Mouse (Mus musculus) megakaryocyte, adult 5-6 weeks (primary cell): Measurements from ENCODE around the gene Chn2. TPM values are rescaled to one million over a fixed set of nuclear protein-coding genes. Genes with fewer than 3 reads are reported as not detected.

ENCODE experiments used
- ATAC-seq: 2 replicates; pipeline ENCODE4 v1.8.0; 2016; ENCODE audit warnings: mild to moderate bottlenecking, inconsistent platforms; ENCODE audit not compliant: poor library complexity, severe bottlenecking
- total RNA-seq, 2 experiments: library from RNA; stranded (forward) in 1 of 2; stranded (reverse) in 1 of 2; fragments of 153-499, 151-499 nt in 1 of 2; fragments of 221-1000, 200-1000 nt in 1 of 2; gene quantifications; 2 replicates each; pipeline versions ENCODE4 v1.2.3 to v1.2.4; 2015 to 2017

Chn2 gene
- total RNA-seq, 2 experiments from 2014 or later = 21.0 to 21.5 TPM

DNA sequence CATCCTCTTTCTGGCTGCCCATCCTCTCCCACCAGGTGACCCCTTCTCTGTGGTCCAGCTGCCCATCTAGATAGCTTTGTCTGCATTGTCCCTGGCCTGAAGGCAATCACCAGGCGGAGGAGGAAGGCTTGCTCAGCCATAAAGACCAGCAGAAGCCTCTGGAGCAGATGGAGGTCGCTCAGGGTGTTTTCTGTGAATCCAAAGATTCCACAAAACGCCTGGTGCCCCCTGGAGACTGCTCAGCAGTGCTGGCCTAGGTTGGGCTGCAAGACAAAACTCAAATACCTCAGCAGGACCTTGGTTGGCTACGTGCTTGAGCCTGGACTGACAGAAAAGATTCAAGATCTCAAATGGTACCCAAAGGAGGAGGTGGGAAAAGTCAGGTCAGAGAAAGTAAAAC lies 186.0 kb downstream of the Chn2 start:
- ATAC-seq = no peak

DNA sequence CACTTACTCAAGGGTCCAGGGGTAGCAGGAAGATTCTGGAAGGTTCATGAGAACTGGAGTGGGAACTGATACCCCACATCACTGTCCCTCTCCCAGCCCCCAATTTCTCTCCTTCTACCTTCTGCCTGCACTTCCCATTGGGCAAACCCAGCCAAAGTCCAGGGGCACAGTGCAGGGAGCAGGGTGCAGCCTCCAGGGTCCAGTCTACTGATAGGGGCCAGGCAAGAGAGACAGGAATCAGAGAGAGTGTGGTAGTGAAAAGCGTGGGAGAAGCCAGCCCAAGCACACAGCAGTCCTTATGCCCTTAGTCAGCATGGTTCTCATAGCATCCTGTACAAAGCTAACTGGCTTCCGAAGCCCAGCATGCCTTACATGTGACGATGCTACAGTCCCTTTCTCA lies 187.7 kb downstream of the Chn2 start:
- no peak for ATAC-seq

- no peak for ATAC-seq
Observed at GRCm38 (mm10) chr6:54228421-54228820, 189.1 kb downstream of the Chn2 start.

- peak; percentile 47; the same call in 1 of the 2 replicates for ATAC-seq
Observed at GRCm38 (mm10) chr6:54228874-54229273, 189.5 kb downstream of the Chn2 start.

DNA sequence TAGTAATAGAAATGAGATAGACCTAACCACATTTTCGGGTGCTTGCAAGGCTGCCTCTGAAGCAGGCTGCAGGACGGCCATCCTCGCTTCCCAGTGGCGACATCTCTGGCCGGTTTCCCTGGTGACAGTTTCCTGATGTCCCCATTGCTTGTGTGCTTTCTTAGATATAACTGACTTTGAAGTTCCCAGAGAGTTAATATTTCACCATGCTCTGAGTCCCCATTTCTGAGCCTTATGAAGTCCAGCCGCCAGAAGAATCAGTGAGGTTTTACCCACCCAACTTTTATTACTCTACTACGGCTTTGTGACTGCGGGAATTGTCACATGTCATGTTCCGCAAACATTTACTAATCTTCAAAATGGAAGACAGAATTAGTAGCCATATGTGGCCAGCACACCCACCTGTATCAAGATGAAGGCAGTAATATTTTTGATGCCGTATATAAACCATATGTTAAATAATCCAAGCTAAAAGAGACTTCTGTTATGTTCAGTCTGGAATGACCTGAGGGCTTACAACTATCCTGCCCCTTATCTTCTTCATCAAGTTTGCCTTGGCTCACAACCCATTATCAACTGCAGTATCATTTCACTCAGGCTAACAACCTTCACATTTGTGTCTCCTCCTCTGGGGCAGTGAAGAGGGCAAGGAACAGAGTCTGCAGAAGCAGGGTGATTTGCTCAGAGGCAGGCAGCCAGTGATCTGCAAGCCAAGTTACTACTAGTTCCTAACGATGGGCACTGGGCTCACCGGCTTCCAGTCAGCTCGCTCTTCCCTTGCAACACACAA lies 192.6 kb downstream of the Chn2 start:
- ATAC-seq = no peak

- no peak for ATAC-seq
Observed at GRCm38 (mm10) chr6:54236441-54236840, 197.1 kb downstream of the Chn2 start.

GRCm38 (mm10) chr6:54241761-54242160 lies 202.4 kb downstream of the Chn2 start:
- ATAC-seq = no peak

- ATAC-seq = no peak
Observed at GRCm38 (mm10) chr6:54242286-54242685, 202.9 kb downstream of the Chn2 start.

DNA sequence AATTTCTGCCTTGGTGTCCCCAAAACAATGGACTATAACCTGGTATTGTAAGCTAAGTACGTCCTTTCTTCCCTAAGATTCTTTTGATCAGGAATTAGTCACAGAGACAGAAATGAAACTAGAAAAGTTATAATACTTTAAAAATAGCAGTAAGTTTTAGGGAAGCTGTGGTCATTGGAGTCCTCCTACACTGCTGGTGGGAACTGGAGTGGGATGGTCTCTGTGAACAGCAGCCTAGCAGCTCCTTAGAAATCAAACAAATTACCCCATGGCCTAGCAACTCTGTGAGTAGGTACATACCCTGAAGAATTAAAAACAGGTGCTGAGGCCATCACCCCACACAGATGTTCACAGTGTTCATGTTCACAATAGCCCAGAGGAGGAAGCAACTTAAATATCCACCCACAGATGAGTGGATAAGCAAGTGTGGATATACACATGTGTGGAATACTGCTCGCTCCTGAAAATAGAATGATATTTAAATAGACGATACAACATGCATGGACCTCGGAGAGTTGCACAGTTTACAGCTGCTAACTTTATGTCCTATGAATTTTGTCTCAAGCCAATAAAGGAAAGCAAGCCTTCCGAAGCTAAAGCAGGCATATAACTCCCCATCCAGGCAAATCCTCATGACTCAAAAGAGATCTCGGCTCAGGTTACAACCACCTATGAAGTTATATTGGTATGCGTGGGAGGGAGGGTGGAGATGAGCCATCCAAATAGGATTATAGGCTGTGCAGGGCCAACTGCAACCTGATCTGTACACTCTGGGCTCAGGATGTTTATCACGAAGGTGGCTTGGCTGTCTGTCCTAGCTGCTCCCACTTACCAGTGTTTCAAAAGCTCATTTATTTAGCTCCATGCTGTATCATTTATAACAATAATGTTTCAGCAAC lies 209.2 kb downstream of the Chn2 start:
- peak; percentile 76 for ATAC-seq

- no peak for ATAC-seq
Observed at GRCm38 (mm10) chr6:54251401-54252191, 212.2 kb downstream of the Chn2 start.

DNA sequence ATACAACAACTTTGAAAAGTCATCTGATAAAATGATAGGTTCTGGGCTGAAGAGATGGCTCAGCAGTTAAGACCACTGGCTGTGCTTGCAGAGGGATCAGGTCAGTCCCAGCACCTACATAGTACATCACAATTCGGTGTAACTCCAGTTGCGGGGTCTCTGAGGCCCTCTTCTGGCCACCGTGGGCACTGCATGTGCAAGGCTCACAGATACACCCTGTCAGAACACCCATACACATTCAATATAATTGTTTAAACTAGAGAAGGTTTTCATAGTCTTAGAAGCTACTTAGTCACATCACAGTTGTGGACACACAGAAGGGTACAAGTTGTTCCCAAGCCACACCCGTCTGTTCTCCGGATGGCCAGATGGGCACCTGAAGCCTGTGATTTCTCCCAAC lies 213.9 kb downstream of the Chn2 start:
- no peak for ATAC-seq

DNA sequence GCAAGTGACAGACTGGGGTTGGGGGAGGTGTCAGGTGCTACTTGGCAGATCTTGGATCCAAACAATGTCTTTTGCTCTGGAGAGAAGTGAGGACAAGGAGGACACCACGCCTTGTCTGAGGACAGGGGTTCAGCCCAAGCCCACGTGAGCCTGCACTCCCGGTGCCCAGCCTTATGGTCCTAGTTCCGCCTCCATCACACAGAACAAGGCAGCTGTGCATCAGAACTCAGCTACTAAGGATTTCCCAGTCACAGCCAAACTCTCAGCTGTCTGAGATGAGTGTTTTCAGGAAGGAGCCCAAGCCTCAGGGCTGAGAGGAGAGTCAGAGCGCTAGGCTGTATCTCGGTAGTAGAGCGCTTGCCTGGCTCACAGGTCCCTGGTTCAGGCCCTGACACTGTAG lies 214.5 kb downstream of the Chn2 start:
- no peak for ATAC-seq

- ATAC-seq = no peak
Observed at GRCm38 (mm10) chr6:54254759-54255158, 215.4 kb downstream of the Chn2 start.

GRCm38 (mm10) chr6:54255321-54255720 lies 216.0 kb downstream of the Chn2 start:
- ATAC-seq = no peak

DNA sequence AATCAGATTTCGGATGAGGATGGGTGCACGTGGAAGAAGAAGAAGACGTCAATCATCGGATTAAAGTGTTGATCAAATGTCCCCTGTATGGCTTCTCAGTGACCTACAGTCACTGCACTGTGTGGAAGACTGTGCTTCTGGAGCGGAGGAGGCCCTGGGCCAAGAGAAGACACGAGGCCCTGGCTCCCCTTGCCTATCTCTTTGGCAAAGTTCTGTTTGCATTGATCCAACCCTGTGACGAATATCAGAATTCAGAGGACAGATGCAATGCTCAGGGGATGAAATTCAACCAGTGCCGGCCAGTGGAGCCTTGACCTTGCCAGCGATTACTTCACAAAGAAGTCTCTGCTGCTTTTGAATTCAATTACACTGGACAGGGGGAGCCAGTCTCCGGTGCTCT lies 217.0 kb downstream of the Chn2 start:
- ATAC-seq = no peak

GRCm38 (mm10) chr6:54257552-54257951 lies 218.2 kb downstream of the Chn2 start:
- no peak for ATAC-seq

- no peak for ATAC-seq
Observed at GRCm38 (mm10) chr6:54258462-54258861, 219.1 kb downstream of the Chn2 start.

GRCm38 (mm10) chr6:54262732-54263131 lies 223.4 kb downstream of the Chn2 start:
- no peak for ATAC-seq

GRCm38 (mm10) chr6:54263890-54264289 lies 224.5 kb downstream of the Chn2 start:
- ATAC-seq = no peak

- ATAC-seq = no peak
Observed at GRCm38 (mm10) chr6:54264537-54264936, 225.2 kb downstream of the Chn2 start.

- ATAC-seq = no peak
Observed at GRCm38 (mm10) chr6:54265384-54265783, 226.0 kb downstream of the Chn2 start.
